Mouse (Mus musculus): ENCODE data around the gene Sucnr1. TPM values are rescaled to one million over a fixed set of nuclear protein-coding genes. Genes with fewer than 3 reads are reported as not detected.

The Sucnr1 gene
- total RNA-seq, 2 experiments from 2014 or later: not detected

DNA sequence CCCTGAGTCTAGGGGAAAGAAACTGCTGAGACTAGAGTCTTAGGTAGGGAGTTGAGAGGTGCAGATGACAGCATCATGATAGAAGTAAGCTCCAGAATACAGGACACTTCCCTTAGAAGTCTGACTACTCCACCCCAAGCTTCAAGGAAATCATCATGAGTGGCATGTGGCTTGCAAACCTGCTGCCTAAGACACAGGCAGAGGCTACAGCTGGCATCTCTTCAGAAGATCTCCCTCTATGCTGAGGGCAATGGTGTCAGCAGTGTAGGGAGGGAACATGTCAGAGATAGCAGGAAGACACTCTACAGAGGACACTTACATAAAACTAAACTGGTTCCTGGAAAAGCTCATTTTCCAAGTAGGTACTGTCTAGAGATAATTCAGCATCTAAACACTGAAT is 27.1 kb downstream of the Sucnr1 start:
- no peak for DNase-seq (ENCODE audit: low spot score in 2 of 2)
- intact Hi-C loops (cut with DNase I): no loop called here

GRCm38 (mm10) chr3:60111135-60111710 is 29.6 kb downstream of the Sucnr1 start:
- intact Hi-C loops (cut with DNase I): loop anchor here (2.0 to 5.0 kb wide), 3 partner anchors 240 to 1034 kb away; no protein-coding TSS in a partner anchor

GRCm38 (mm10) chr3:60111889-60112646 is 30.4 kb downstream of the Sucnr1 start:
- no peak for DNase-seq (ENCODE audit: low spot score in 2 of 2)
- intact Hi-C loops (cut with DNase I): loop anchor here (2.0 to 5.0 kb wide), 3 partner anchors 241 to 1035 kb away; no protein-coding TSS in a partner anchor

More at GRCm38 (mm10) chr3:60111135-60111710, 29.6 kb downstream of the Sucnr1 start:
- DNase-seq (ENCODE audit: low spot score in 2 of 2): no peak

GRCm38 (mm10) chr3:60114571-60114970 is 32.9 kb downstream of the Sucnr1 start:
- intact Hi-C loops (cut with DNase I): loop anchor here (5.0 kb wide), 2 partner anchors 792 to 1037 kb away; no protein-coding TSS in a partner anchor
- no peak for DNase-seq (ENCODE audit: low spot score in 2 of 2)

DNA sequence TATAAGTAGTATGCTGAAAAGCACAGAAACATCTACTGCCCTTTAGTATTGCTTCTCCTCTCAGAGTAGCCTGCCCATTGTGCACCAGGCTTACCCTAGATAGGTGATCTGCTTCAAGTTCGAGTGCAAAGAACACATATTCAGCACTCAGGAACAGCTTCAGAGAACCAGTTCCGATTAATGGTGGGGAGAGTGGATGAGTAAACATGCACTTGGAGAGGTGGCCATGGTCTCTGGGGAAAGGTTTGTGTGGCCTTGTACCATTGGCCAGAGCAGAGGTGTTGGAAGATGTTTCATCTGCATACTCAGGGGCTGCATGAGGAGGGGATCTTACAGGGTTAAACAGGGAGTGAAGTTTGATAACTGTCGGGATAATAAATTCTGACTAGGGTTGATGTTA is 39.8 kb downstream of the Sucnr1 start:
- DNase-seq (ENCODE audit: low spot score in 2 of 2): no peak
- intact Hi-C loops (cut with DNase I): no loop called here

DNA sequence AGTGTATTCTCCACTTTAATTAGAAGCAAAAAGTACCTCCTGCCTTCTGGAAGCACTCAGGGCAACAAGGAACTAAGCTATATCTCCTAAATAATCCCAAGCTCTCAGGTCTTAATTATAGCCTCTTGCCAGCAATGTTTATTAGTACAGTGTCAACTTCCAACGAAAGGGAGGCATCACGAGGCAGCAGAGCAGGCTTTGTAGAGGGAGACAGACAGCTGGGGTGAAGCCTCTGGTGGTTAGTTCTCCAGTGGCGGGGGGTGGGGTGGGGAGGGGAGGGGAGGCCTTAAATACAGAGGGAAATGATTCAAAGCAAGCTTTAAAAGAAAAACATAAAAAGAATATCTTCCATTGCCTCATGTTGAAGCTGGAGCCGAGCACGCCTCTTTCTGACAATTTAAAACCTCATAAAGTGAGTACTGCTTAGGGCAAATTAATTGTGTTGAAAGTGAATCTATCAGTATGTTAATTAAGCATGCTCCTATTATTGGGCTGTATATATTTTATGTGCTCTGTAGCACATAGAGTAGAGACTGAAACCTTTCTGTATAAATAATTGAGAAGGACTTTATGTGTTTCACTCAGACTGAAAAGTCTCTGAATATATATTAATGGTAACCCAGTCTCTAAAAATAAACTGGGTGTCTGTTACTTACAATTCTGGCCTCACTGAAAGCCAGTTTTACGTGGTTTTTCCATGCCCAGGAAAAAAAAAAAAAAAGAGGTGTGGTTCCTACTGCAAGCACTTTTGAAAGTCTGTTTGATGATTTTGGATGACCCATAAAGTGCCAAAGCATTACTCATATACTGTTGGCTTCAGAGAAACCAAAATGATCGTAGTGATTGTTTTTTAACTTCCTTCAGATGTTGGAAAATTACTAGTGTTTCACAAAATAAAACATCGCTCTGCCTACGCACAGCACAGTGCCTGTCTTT is 42.5 kb downstream of the Sucnr1 start:
- intact Hi-C loops (cut with DNase I): no loop called here
- DNase-seq (ENCODE audit: low spot score in 2 of 2): no peak

GRCm38 (mm10) chr3:60126564-60126963 is 44.9 kb downstream of the Sucnr1 start:
- intact Hi-C loops (cut with DNase I): no loop called here
- no peak for DNase-seq (ENCODE audit: low spot score in 2 of 2)

DNA sequence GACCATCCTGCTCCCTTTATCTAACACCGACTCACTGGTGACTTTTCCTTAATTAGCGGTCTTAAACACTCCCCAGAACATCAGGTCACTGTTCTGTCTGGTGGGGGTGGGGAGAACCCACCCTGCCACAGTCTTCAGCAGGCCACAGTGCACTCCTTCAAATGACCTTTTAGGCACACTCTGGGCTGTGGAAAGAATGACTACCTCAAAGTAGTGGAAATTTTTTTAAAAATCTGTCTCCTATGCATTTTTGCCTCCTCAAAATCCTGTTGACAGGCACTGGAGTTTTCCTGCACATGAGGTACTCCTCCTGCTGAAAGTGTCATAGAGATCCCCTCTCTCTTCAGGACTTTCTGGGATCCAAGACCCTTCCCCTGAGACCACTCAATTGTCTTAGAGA is 46.6 kb downstream of the Sucnr1 start:
- no peak for DNase-seq (ENCODE audit: low spot score in 2 of 2)
- intact Hi-C loops (cut with DNase I): no loop called here

GRCm38 (mm10) chr3:60135801-60136200 is 54.1 kb downstream of the Sucnr1 start:
- intact Hi-C loops (cut with DNase I): no loop called here
- DNase-seq (ENCODE audit: low spot score in 2 of 2): no peak

Other genes with a start within 250 kb of the Sucnr1 start
- not detected for gene Gm8298, start 220.8 kb upstream of the Sucnr1 start, total RNA-seq (2021)
- not detected for gene C130079G13Rik, start 156.7 kb upstream of the Sucnr1 start, total RNA-seq (2021)
- not detected for gene Aadacl2, start 75.1 kb upstream of the Sucnr1 start, total RNA-seq (2021)
- gene Aadac, start 56.2 kb upstream of the Sucnr1 start, total RNA-seq (2021): not detected

Measured in left cerebral cortex, postnatal 36 days (tissue).